20 mouse cellular contexts compared by ENCODE assay signal in the genomic region with DNA sequence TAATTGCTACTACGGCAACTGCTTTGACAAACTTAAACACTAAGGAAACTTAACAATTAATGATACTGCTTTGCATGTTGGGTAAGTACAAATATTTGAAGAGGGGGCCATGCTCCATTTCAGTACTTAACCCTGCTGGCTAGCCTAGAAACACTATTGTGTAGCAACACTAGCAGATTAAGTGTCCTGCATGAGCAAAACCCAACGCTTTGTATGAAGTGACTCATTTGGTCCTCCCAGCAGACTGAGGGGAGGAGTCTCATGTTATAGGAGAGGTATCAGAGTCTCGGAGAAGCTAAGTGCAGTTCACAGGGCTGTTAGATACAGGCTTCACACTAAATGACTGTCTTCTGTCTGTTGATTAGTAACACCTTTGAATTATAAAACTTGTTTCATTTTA. TPM values are rescaled to one million over a fixed set of nuclear protein-coding genes. Genes with fewer than 3 reads are reported as not detected.
DNase-seq lines count a peak whose midpoint lies in the region; ATAC-seq and TF ChIP-seq lines count a peak whose summit lies in the region.
"Had no signal": no experiment of that assay in that cellular context is flagged by ENCODE, and none has a peak within 500 bp of the region (broad histone marks: within the 10 kb centered on the region; RNA-seq: fewer than 3 reads in every experiment).

No protein-coding gene starts in this region.

- intact Hi-C loops in gastrocnemius, postnatal 14 days (cut with DNase I; ENCODE audit: low total_unique reads): no loop called here

- DNase-seq in lung, embryonic 14.5 days: peak; percentile 16
- DNase-seq in lung, postnatal 25 days (ENCODE audit: low spot score): no peak
- peak; percentile 37 for DNase-seq in CD4-positive, CD25-positive, alpha-beta regulatory T cell, adult 2 months (ENCODE audit: low read depth, low spot score)
- DNase-seq in gastrocnemius, postnatal 14 days: no peak
- no peak for DNase-seq in right cerebral cortex, postnatal 14 days
- no peak for DNase-seq in retina, postnatal 1 day
- DNase-seq: cerebellum, adult 8-10 months; heart, adult 18-20 months; heart, postnatal 36 days; kidney, adult 9 months; kidney, postnatal 36 days; lung, postnatal 4 days; spleen, adult 18-20 months had no signal

- no peak overlapping the region for H3K4me2 ChIP-seq in lung, embryonic 14.5 days
- H3K4me2 ChIP-seq: liver, embryonic 11.5 days; midbrain, embryonic 13.5 days; neural tube, embryonic 13.5 days had no signal

- no peaks in the 10 kb centered on the region for H3K9me3 ChIP-seq in lung, embryonic 14.5 days (ENCODE audit: low read depth, low read length)
- H3K9me3 ChIP-seq: embryonic facial prominence, embryonic 10.5 days; midbrain, embryonic 13.5 days; neural tube, embryonic 13.5 days had no signal

- H3K27ac ChIP-seq in lung, embryonic 14.5 days (ENCODE audit: low read depth): no peak overlapping the region
- H3K27ac ChIP-seq in bone marrow macrophage, adult 2 months (ENCODE audit: insufficient read depth, low read depth, low read length): peak overlapping the region; percentile 34; the same call in 1 of the 2 replicates
- H3K27ac ChIP-seq: embryonic facial prominence, embryonic 10.5 days; midbrain, embryonic 13.5 days; neural tube, embryonic 13.5 days had no signal

- 49% methylated on average over 3 of the region's 3 CpGs for WGBS in lung, embryonic 14.5 days

- H3K4me1 ChIP-seq in lung, embryonic 14.5 days (ENCODE audit: insufficient read depth): peaks cover under 1% of the 10 kb centered on the region; the same call in 1 of the 2 replicates
- H3K4me1 ChIP-seq in bone marrow macrophage, adult 2 months (ENCODE audit: control insufficient read depth, insufficient read depth, low read length): peaks cover 21% of the 10 kb centered on the region
- H3K4me1 ChIP-seq: midbrain, embryonic 13.5 days; neural tube, embryonic 13.5 days had no signal

- TF ChIP-seq CTCF in lung, embryonic 14.5 days (IDR thresholded peaks at IDR 0.05; ENCODE audit: low read depth): no peak
- no peak for TF ChIP-seq CTCF in bone marrow macrophage, adult 2 months (IDR thresholded peaks at IDR 0.05; ENCODE audit: low read depth, low read length)

- no peaks in the 10 kb centered on the region for H3K36me3 ChIP-seq in lung, embryonic 14.5 days (ENCODE audit: insufficient read depth)
- H3K36me3 ChIP-seq: embryonic facial prominence, embryonic 10.5 days; midbrain, embryonic 13.5 days; neural tube, embryonic 13.5 days had no signal

- no peak overlapping the region for H3K4me3 ChIP-seq in lung, embryonic 14.5 days (ENCODE audit: low read depth, low read length)
- H3K4me3 ChIP-seq in bone marrow macrophage, adult 2 months (ENCODE audit: insufficient read depth, low read length): no peak overlapping the region
- H3K4me3 ChIP-seq: embryonic facial prominence, embryonic 10.5 days; midbrain, embryonic 13.5 days; neural tube, embryonic 13.5 days had no signal

- TF ChIP-seq POLR2A in bone marrow macrophage, adult 2 months (IDR thresholded peaks at IDR 0.05; ENCODE audit: borderline replicate concordance, low read depth, low read length): no peak

- no peak overlapping the region for H3K9ac ChIP-seq in lung, embryonic 14.5 days
- H3K9ac ChIP-seq: midbrain, embryonic 13.5 days; neural tube, embryonic 13.5 days had no signal

- ATAC-seq in lung, embryonic 14.5 days (ENCODE audit: insufficient read depth): peak; percentile 66; the same call in 1 of the 2 replicates
- ATAC-seq in megakaryocyte, adult 5-6 weeks (ENCODE audit: poor library complexity, severe bottlenecking): peak; percentile 23; the same call in 1 of the 2 replicates
- ATAC-seq: hindbrain, embryonic 16.5 days; midbrain, embryonic 13.5 days had no signal

- no peaks in the 10 kb centered on the region for H3K27me3 ChIP-seq in lung, embryonic 14.5 days (ENCODE audit: insufficient read depth, low read length)
- H3K27me3 ChIP-seq: midbrain, embryonic 13.5 days; neural tube, embryonic 13.5 days had no signal

RNA-seq across cellular contexts. Expression of gene Stim2, which starts 26.3 kb away (rescaled TPM):
- 28.2 and 30.8 TPM in 2 replicates for polyA plus RNA-seq in lung, embryonic 14.5 days (2014; fragmentation: Nextera tagmentation; extraction: Ambion mirVana)
- 33.3 and 37.9 TPM in 2 replicates for polyA plus RNA-seq in bone marrow macrophage, adult 2 months (2012; ENCODE audit: insufficient read depth, insufficient read length, missing spikeins)
- total RNA-seq in megakaryocyte, adult 5-6 weeks (2015): 31.2 and 33.7 TPM in 2 replicates
- total RNA-seq in megakaryocyte, adult 5-6 weeks (2017): 29.2 and 35.5 TPM in 2 replicates
- total RNA-seq in gastrocnemius, postnatal 14 days (2021): 10 to 100 TPM; 30.6 to 34.1 TPM

Comparison
In these comparisons a context has a peak if more than half of its experiments do, and no peak if none do; other contexts are left out.
1. DNase-seq: peak in lung, embryonic 14.5 days (single experiment) and CD4-positive, CD25-positive, alpha-beta regulatory T cell, adult 2 months (single experiment); none in lung, postnatal 25 days (single experiment), gastrocnemius, postnatal 14 days (single experiment), right cerebral cortex, postnatal 14 days (single experiment) and retina, postnatal 1 day (single experiment).